Mouse (Mus musculus) cortical plate, adult 2 months (tissue): ENCODE measurements around the gene Myom3.

Source experiments
- CTCF ChIP-seq: fragments of 200-500 bp; IDR thresholded peaks from 2 replicates; pipeline ENCODE4 v1.5.1; 2011; ENCODE audit warnings: mild to moderate bottlenecking, control low read depth, low read length; ENCODE audit not compliant: insufficient read depth; ENCODE audit errors: extremely low read depth
- POLR2A ChIP-seq: fragments of 200-500 bp; IDR thresholded peaks from 2 replicates; pipeline ENCODE4 v1.6.1; 2011; ENCODE audit warnings: mild to moderate bottlenecking, low read length, control low read depth; ENCODE audit not compliant: insufficient read depth; ENCODE audit errors: extremely low read depth

- TF ChIP-seq POLR2A (no peak), CTCF (no peak)
Measured at GRCm38 (mm10) chr4:135730951-135731350, 28.6 kb upstream of the Myom3 start.
